15 mouse cellular contexts compared by ENCODE assay signal in the genomic region with DNA sequence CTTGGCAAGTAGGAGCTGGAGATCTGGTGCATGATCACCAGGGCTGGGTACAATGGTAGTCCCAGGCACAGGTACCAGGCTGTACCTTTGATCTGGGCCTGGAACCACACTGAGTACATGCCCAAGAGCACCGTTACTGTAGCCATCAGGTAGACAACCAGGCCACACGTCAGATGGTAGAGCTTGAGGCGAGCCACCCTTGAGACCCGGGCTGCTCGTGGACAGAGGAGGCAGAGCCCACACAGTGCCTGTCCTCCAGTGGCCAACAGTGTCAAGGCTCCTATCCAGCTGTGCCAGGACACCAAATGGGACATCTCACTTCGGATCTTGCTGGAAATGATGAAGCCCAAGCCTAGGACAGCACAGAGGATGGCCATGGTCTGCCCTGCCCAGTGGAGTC. TPM values are rescaled to one million over a fixed set of nuclear protein-coding genes. Genes with fewer than 3 reads are reported as not detected.
DNase-seq lines count a peak whose midpoint lies in the region; ATAC-seq and TF ChIP-seq lines count a peak whose summit lies in the region.
"Had no signal": no experiment of that assay in that cellular context is flagged by ENCODE, and none has a peak within 500 bp of the region (broad histone marks: within the 10 kb centered on the region; RNA-seq: fewer than 3 reads in every experiment).

No protein-coding gene starts in this region.

- TF ChIP-seq CTCF in CH12.LX (conservative IDR thresholded peaks at IDR 0.05 in 1 of 2, IDR thresholded peaks at IDR 0.05 in 1 of 2; ENCODE audit: low read depth in 2 of 2, low read length in 2 of 2): no peak
- TF ChIP-seq CTCF in intestine, postnatal 0 days (IDR thresholded peaks at IDR 0.05; ENCODE audit: low read depth): no peak

- in situ Hi-C loops in CH12.LX (cut with MboI; ENCODE audit: low pct_ligation_motif_present, low pct_unique_long_range_greater_than_20kb, low sequenced_read_pairs): no loop called here

- no peaks in the 10 kb centered on the region; the same call in 1 of the 2 replicates for H3K79me2 ChIP-seq in CH12.LX (replicated peaks; ENCODE audit: control insufficient read depth, extremely low read depth, insufficient read depth, poor library complexity, severe bottlenecking)

- intact Hi-C loops in left cerebral cortex, postnatal 36 days (cut with DNase I): no loop called here

- no peak for DNase-seq in kidney, postnatal 4 days
- DNase-seq in CH12.LX (ENCODE audit: extremely low read depth): no peak
- no peak for DNase-seq in embryo, embryonic 9.5 days (ENCODE audit: extremely low spot score)
- DNase-seq in left cerebral cortex, postnatal 36 days (ENCODE audit: low spot score in 2 of 2): no peak
- DNase-seq: kidney, postnatal 36 days; lung, postnatal 14 days; right cerebral cortex, postnatal 4 days had no signal

- peak overlapping the region; percentile 73 for H3K4me3 ChIP-seq in erythroblast, embryonic 14.5 days (replicated peaks)
- no peak overlapping the region for H3K4me3 ChIP-seq in kidney, embryonic 15.5 days (replicated peaks)
- no peak overlapping the region for H3K4me3 ChIP-seq in CH12.LX (replicated peaks in 1 of 3; ENCODE audit: low read depth in 2 of 3, low read length in 2 of 3, poor library complexity in 1 of 3)
- no peak overlapping the region for H3K4me3 ChIP-seq in intestine, postnatal 0 days (ENCODE audit: low read depth, low read length)

- 91% methylated on average over 6 of the region's 6 CpGs for WGBS in kidney, embryonic 15.5 days
- 91% methylated on average over 6 of the region's 6 CpGs for WGBS in intestine, postnatal 0 days

- H3K36me3 ChIP-seq in erythroblast, embryonic 14.5 days (ENCODE audit: control insufficient read depth): peaks cover 35% of the 10 kb centered on the region
- H3K36me3 ChIP-seq in kidney, embryonic 15.5 days: peaks cover 27% of the 10 kb centered on the region
- H3K36me3 ChIP-seq in CH12.LX (replicated peaks in 1 of 2; ENCODE audit: control insufficient read depth in 1 of 2, insufficient read depth in 1 of 2, low read length in 1 of 2): peaks cover 9 to 68% of the 10 kb centered on the region in 2 experiments
- peaks cover 23% of the 10 kb centered on the region; the same call in 1 of the 2 replicates for H3K36me3 ChIP-seq in intestine, postnatal 0 days (ENCODE audit: control insufficient read depth, insufficient read depth)
- H3K36me3 ChIP-seq: stomach, embryonic 15.5 days had no signal

- H3K4me1 ChIP-seq in erythroblast, embryonic 14.5 days (ENCODE audit: control insufficient read depth): peaks cover 51% of the 10 kb centered on the region
- peaks cover 68% of the 10 kb centered on the region for H3K4me1 ChIP-seq in kidney, embryonic 15.5 days
- peaks cover 15 to 37% of the 10 kb centered on the region in 2 experiments for H3K4me1 ChIP-seq in CH12.LX (ENCODE audit: control insufficient read depth in 1 of 2, insufficient read depth in 2 of 2)
- H3K4me1 ChIP-seq in intestine, postnatal 0 days (replicated peaks; ENCODE audit: control insufficient read depth, insufficient read depth, low read length): no peaks in the 10 kb centered on the region

- H3K9ac ChIP-seq in kidney, embryonic 15.5 days: no peak overlapping the region
- H3K9ac ChIP-seq in CH12.LX (ENCODE audit: insufficient read depth, low read depth): 0 out of 2 replicates have a peak overlapping the region, but pooled peaks have one; percentile 74
- no peak overlapping the region for H3K9ac ChIP-seq in intestine, postnatal 0 days (ENCODE audit: low read depth, low read length)

- H3K4me2 ChIP-seq in kidney, embryonic 15.5 days: peak overlapping the region; percentile 72; the same call in 1 of the 2 replicates
- H3K4me2 ChIP-seq in CH12.LX (ENCODE audit: insufficient read depth, low read depth, poor library complexity, severe bottlenecking): 0 out of 2 replicates have a peak overlapping the region, but pooled peaks have one; percentile 70
- H3K4me2 ChIP-seq in intestine, postnatal 0 days (replicated peaks; ENCODE audit: low read depth): peak overlapping the region; percentile 69; the same call in 1 of the 2 replicates

- no peak for TF ChIP-seq EP300 in CH12.LX (IDR thresholded peaks at IDR 0.05; ENCODE audit: low read length)

- no peaks in the 10 kb centered on the region for H3K9me3 ChIP-seq in erythroblast, embryonic 14.5 days (ENCODE audit: control insufficient read depth, low read length)
- H3K9me3 ChIP-seq in kidney, embryonic 15.5 days (replicated peaks): no peaks in the 10 kb centered on the region
- H3K9me3 ChIP-seq in CH12.LX (replicated peaks; ENCODE audit: low read length): no peaks in the 10 kb centered on the region
- no peaks in the 10 kb centered on the region for H3K9me3 ChIP-seq in intestine, postnatal 0 days (ENCODE audit: control insufficient read depth)
- H3K9me3 ChIP-seq: stomach, embryonic 15.5 days had no signal

- dilution Hi-C loops in CH12.LX (cut with MboI; ENCODE audit: extremely low pct_ligation_motif_present, extremely low pct_unique_long_range_greater_than_20kb, low sequenced_read_pairs): no loop called here

- H3K27ac ChIP-seq in kidney, embryonic 15.5 days: no peak overlapping the region
- no peak overlapping the region for H3K27ac ChIP-seq in CH12.LX (ENCODE audit: insufficient read depth, low read depth)
- H3K27ac ChIP-seq in intestine, postnatal 0 days (ENCODE audit: low read depth, low read length): peak overlapping the region; percentile 94; the same call in 1 of the 2 replicates

- no peak for TF ChIP-seq POLR2A in CH12.LX (IDR thresholded peaks at IDR 0.05; ENCODE audit: low read depth, low read length)

- no peak for ATAC-seq in erythroblast, adult 5-6 weeks (replicated peaks; ENCODE audit: low FRiP score, poor library complexity, severe bottlenecking)
- no peak for ATAC-seq in kidney, embryonic 15.5 days (replicated peaks; ENCODE audit: low FRiP score)
- ATAC-seq in intestine, postnatal 0 days: no peak
- ATAC-seq: forebrain, embryonic 14.5 days had no signal

- TF ChIP-seq RAD21 in CH12.LX (IDR thresholded peaks at IDR 0.05; ENCODE audit: low read depth, low read length): no peak

- H3K27me3 ChIP-seq in erythroblast, embryonic 14.5 days (ENCODE audit: control insufficient read depth): no peaks in the 10 kb centered on the region
- H3K27me3 ChIP-seq in kidney, embryonic 15.5 days: no peaks in the 10 kb centered on the region
- H3K27me3 ChIP-seq in CH12.LX (replicated peaks): no peaks in the 10 kb centered on the region
- H3K27me3 ChIP-seq in intestine, postnatal 0 days (replicated peaks; ENCODE audit: control insufficient read depth, insufficient read depth, low read length): no peaks in the 10 kb centered on the region
- H3K27me3 ChIP-seq: stomach, embryonic 15.5 days had no signal

RNA-seq across cellular contexts. Expression of gene Cyb561d1, which starts 1.8 kb away (rescaled TPM):
- 0.33 and 0.34 TPM in 2 replicates for polyA plus RNA-seq in erythroblast, embryonic 14.5 days (2012)
- 0.63 and 1.3 TPM in 2 replicates for total RNA-seq in erythroblast, adult 5-6 weeks (2015; ENCODE audit: low replicate concordance)
- total RNA-seq in erythroblast, adult 5-6 weeks (2017; ENCODE audit: low replicate concordance): 1.1 and 1.7 TPM in 2 replicates
- 3.8 TPM in 2 replicates for polyA plus RNA-seq in kidney, embryonic 15.5 days (2015; fragmentation: Nextera tagmentation; extraction: Ambion mirVana)
- total RNA-seq in CH12.LX (2012; rRNA removed): 2.4 and 2.6 TPM in 2 replicates
- 2.0 and 2.2 TPM in 2 replicates for total RNA-seq in CH12.LX (2014; rRNA removed)
- polyA plus RNA-seq in CH12.LX (2012; ENCODE audit: insufficient read length, low read depth): 4.0 and 4.1 TPM in 2 replicates
- polyA plus RNA-seq in intestine, postnatal 0 days (2015; fragmentation: Nextera tagmentation; extraction: Ambion mirVana): 6.3 and 6.7 TPM in 2 replicates
- 10 to 100 TPM; 15.0 to 21.4 TPM for total RNA-seq in left cerebral cortex, postnatal 36 days (2021)

RNA-seq across cellular contexts. Expression of gene Atxn7l2, which starts 11.5 kb away (rescaled TPM):
- 0.55 and 0.90 TPM in 2 replicates for polyA plus RNA-seq in erythroblast, embryonic 14.5 days (2012)
- total RNA-seq in erythroblast, adult 5-6 weeks (2015; ENCODE audit: low replicate concordance): 0.58 and 0.84 TPM in 2 replicates
- total RNA-seq in erythroblast, adult 5-6 weeks (2017; ENCODE audit: low replicate concordance): 0.56 and 1.4 TPM in 2 replicates
- polyA plus RNA-seq in kidney, embryonic 15.5 days (2015; fragmentation: Nextera tagmentation; extraction: Ambion mirVana): 18.1 and 20.3 TPM in 2 replicates
- total RNA-seq in CH12.LX (2012; rRNA removed) (4.2 and 4.5 TPM in 2 replicates), CH12.LX (2014; rRNA removed) (3.4 and 3.8 TPM in 2 replicates)
- 10.7 and 13.3 TPM in 2 replicates for polyA plus RNA-seq in CH12.LX (2012; ENCODE audit: insufficient read length, low read depth)
- 3.4 and 4.0 TPM in 2 replicates for polyA plus RNA-seq in intestine, postnatal 0 days (2015; fragmentation: Nextera tagmentation; extraction: Ambion mirVana)
- total RNA-seq in left cerebral cortex, postnatal 36 days (2021): 10 to 100 TPM; 20.5 to 32.5 TPM

RNA-seq across cellular contexts. Expression of gene Amigo1, which starts 13.1 kb away (rescaled TPM):
- polyA plus RNA-seq in erythroblast, embryonic 14.5 days (2012): 0.01 TPM in 1 of 2 replicates, not detected in the other
- total RNA-seq in erythroblast, adult 5-6 weeks (2015; ENCODE audit: low replicate concordance): not detected in 2 replicates
- total RNA-seq in erythroblast, adult 5-6 weeks (2017; ENCODE audit: low replicate concordance): 0.77 TPM in 1 of 2 replicates, not detected in the other
- polyA plus RNA-seq in kidney, embryonic 15.5 days (2015; fragmentation: Nextera tagmentation; extraction: Ambion mirVana): 4.6 and 6.3 TPM in 2 replicates
- 0.59 and 0.76 TPM in 2 replicates for total RNA-seq in CH12.LX (2012; rRNA removed)
- total RNA-seq in CH12.LX (2014; rRNA removed): 0.07 and 0.21 TPM in 2 replicates
- 0.12 TPM in 1 of 2 replicates, not detected in the other for polyA plus RNA-seq in CH12.LX (2012; ENCODE audit: insufficient read length, low read depth)
- 2.8 and 2.9 TPM in 2 replicates for polyA plus RNA-seq in intestine, postnatal 0 days (2015; fragmentation: Nextera tagmentation; extraction: Ambion mirVana)
- 10 to 100 TPM; 71.3 to 78.0 TPM for total RNA-seq in left cerebral cortex, postnatal 36 days (2021)

RNA-seq across cellular contexts. Expression of gene Sypl2, which starts 27.2 kb away (rescaled TPM):
- not detected in 2 replicates for polyA plus RNA-seq in erythroblast, embryonic 14.5 days (2012)
- total RNA-seq in erythroblast, adult 5-6 weeks (2015; ENCODE audit: low replicate concordance): not detected in 2 replicates
- not detected in 2 replicates for total RNA-seq in erythroblast, adult 5-6 weeks (2017; ENCODE audit: low replicate concordance)
- 4.4 and 4.9 TPM in 2 replicates for polyA plus RNA-seq in kidney, embryonic 15.5 days (2015; fragmentation: Nextera tagmentation; extraction: Ambion mirVana)
- total RNA-seq in CH12.LX (2012; rRNA removed) (not detected in 2 replicates), CH12.LX (2014; rRNA removed) (not detected in 2 replicates)
- polyA plus RNA-seq in CH12.LX (2012; ENCODE audit: insufficient read length, low read depth): not detected in 2 replicates
- 0.26 and 0.51 TPM in 2 replicates for polyA plus RNA-seq in intestine, postnatal 0 days (2015; fragmentation: Nextera tagmentation; extraction: Ambion mirVana)
- total RNA-seq in left cerebral cortex, postnatal 36 days (2021): 1 to 10 TPM; 1.0 to 1.9 TPM
- polyA plus RNA-seq: C2C12 had no signal

RNA-seq across cellular contexts. Expression of gene Gpr61, which starts 44.5 kb away (rescaled TPM):
- polyA plus RNA-seq in erythroblast, embryonic 14.5 days (2012): not detected in 2 replicates
- total RNA-seq in erythroblast, adult 5-6 weeks (2015; ENCODE audit: low replicate concordance): not detected in 2 replicates
- not detected in 2 replicates for total RNA-seq in erythroblast, adult 5-6 weeks (2017; ENCODE audit: low replicate concordance)
- 0.05 and 0.08 TPM in 2 replicates for polyA plus RNA-seq in kidney, embryonic 15.5 days (2015; fragmentation: Nextera tagmentation; extraction: Ambion mirVana)
- total RNA-seq in CH12.LX (2012; rRNA removed) (0.04 TPM in 1 of 2 replicates, not detected in the other), CH12.LX (2014; rRNA removed) (not detected in 2 replicates)
- polyA plus RNA-seq in CH12.LX (2012; ENCODE audit: insufficient read length, low read depth): 0.27 and 0.33 TPM in 2 replicates
- polyA plus RNA-seq in intestine, postnatal 0 days (2015; fragmentation: Nextera tagmentation; extraction: Ambion mirVana): 0.05 and 0.13 TPM in 2 replicates
- 10 to 100 TPM; 18.1 to 19.1 TPM for total RNA-seq in left cerebral cortex, postnatal 36 days (2021)
- polyA plus RNA-seq: gonadal fat pad, adult 2 months had no signal
